Mouse (Mus musculus) right cerebral cortex, postnatal 36 days (tissue): ENCODE measurements around the gene Zfp180.
"Not testable (repeated sequence)": the region's sequence is repeated elsewhere in the genome, so short reads cannot be mapped to it uniquely, and the experiment has no call there.

Experiments
- DNase-seq, 2 experiments: peaks; one replicate each; pipeline ENCODE4 v3.0.0; 2022; ENCODE audit warnings: low spot score in 2 of 2, mixed read lengths in 1 of 2

Gene Zfp180

DNA sequence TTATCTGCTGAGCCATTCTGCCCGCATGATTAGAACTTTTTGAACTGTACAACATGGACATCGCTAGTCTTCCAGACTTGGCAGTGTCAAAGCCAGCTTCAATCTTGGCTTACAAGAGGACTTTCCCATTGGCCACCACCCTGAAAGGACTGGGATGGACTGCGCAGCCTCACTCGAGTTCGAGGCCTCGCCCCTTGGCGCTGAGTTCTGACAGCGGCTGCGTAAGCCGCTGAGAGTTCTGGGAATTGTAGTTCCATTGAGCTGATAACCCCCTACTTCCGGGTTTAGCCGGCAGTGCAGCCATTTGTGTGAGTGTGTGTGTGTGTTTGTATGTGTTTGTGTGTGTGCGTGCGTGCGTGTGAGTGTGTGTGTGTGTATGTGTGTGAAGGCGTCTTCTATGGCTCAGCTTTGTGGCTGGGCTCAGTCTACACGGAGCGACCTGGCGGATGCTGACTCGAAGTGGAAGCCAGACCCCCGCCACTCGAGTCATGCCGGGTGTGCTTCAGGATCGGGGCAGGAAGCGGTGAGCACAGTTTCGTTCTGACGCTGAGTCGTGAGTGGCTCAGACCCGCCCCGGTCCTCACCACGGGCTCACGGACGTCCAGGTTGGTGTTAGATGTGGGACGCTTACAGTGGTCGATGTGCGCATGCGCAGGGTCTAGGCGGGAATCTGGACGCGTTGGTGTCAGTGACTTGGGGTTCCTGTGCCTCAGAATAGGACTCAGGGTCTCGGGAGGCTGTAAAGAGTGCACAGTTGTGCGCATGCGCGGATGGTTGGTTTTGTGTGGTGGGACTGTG is at the start of gene Zfp180:
TSS of gene Zfp180 (plus strand) at position 291 of the 798 bp plus-strand sequence.
- DNase-seq, result peak; percentile 92 to 96

DNA sequence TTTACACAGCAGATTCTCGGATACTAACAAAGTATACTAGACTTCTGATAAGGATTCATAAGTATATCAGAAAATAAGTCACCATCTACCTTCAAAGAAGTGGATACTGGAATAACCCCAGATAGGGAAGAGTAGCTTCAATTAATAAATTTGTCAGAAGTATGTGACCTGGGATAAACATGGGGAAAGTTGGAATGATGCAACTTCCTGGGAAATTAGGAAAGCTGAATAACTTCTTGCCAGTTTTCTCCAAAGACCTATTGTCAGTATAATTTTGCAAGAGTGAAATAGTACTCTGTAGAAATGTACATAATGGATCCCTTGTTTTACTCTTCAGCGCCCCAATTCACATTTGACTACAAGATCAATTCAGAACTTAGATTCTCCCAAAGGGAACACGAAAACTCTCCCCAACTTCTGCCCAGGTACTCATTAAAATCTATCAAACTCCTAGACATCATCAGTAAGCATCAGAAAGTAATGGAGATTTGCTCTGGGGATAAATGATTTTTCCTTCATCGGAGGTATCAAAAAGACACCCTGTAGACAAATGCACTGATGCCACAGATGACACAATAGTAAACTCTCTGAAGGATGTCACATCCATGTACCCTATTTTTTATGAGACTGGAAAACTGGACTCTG is 28.9 kb upstream of the Zfp180 start, which contains the start of gene Vmn1r183:
TSS of gene Vmn1r183 (plus strand) at position 595 of the 645 bp plus-strand sequence.
- DNase-seq, result no peak

DNA sequence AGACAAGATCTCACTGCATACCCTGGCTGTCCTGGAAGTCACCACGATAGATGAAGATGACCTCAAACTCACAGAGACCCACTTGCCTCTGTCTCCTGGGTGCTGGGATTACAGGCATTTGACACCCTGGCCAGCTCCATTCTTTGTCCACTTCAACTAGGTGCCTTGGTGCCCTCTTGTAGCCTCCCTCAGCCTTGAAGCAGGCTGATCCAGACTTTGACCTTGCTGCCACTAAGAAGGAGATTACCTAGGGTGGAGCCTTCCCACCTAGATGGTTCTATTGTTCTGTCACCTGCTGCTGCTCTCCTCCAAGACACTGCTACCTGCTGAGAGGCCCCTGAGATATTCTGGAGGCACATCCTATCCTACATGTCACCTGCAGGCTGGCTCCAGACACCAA is 7.3 kb upstream of the Zfp180 start:
- DNase-seq, result not testable (repeated sequence)

DNA sequence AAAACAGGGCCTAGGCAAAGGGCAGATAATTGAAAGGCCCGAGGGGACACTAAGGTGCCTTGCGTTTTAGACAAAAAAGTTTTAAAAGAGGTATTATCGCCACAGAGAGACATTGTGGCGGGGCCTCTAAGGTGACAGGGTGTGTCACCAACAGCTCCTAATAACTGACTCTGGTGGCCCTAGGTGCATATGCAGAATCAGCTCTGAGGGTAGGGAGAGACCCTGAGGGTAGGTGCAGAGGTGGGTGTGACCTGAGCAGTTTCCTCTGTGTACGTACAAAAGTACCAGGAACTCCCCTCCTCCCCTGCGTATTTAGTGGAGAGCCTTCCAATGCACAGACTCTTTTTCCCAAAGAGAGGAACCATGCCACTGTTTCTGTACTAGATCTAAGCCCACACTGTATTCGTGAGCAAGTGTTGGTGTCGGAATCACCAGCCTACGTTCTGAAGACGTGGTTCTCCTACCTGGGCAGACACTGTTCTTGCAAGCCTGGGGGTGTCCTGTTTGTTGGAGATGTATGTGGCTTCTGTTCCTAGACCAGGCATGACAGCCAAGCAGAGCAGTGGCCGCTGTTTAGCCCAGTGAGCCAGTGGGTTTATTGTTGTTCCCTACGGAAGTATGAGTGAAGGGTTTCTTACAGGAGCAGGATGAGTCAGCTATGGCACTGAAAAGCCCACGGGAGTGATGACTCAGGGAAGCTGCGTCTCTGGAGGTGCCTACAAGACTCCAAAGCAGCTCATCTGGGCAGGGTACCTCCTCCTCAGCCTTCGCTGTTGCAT is 922 bp downstream of the Zfp180 start:
- peak; percentile 64 to 80 for DNase-seq

DNA sequence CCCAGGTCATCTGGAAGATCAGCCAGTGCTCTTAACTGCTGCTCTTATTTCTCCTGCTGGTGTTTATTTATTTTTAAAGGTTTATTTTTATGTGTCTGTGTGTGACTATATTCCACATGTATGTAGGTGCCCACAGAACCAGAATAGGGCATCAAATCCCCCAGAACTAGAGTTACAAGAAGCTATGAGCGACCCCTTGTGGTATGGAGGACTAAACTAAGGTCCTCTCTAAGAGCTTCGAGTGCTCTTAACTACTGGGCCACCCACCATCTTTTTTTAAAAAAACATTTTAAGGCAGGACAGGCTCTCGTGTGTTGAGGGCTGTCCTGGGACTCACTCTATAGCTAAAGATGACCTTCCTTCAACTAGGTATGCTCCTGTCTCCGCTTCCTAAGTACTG is 5.1 kb downstream of the Zfp180 start:
- DNase-seq, result no peak

DNA sequence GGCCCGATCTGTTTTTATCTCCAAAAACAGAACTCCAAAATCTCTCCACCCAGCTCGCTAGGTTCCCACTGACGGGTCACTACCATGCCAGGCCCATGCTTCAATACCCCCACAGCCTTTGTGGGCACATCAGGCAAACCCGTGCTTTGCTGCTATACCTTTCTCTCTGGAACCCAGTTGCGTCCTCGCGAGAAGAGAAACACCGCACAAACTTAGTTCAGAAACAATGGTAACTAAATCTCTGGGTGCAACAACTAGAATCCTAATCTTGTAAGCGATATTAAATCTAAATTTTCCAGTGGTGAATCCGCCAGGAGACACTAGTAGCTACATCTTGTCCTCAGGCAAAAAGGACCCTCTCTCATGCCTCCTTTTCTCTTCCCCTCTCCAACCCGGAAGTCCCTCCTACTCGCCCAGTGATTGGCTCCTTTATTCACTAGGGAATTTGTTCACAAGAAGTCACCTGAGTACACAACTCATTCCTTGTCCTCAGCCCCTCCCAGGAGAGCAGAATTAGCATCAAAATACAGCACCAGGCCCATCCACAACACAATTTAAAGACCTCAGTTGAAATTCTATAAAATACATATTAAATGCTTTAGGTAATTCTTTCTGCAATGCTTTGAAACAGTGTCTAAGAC is 5.9 kb downstream of the Zfp180 start:
- no peak for DNase-seq

DNA sequence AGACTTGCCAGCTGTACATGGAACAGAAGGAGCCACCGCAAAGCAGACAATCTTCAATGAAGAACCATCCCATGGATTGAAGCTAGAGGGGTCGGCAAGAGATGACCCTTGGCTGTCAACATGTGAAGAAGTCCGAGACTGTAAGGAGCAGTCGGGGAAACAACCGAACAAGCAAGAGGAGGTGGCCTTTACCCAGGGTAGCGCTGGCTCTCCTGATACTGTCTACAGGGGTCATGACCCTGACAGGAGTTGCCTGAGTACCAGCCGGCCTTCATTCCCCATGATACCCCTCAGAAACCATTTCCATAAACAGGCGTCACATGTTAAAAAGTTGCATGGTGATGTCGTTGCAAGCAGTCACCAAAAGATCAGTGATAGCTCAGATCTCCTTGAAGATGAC is 22.7 kb downstream of the Zfp180 start:
- no peak for DNase-seq

DNA sequence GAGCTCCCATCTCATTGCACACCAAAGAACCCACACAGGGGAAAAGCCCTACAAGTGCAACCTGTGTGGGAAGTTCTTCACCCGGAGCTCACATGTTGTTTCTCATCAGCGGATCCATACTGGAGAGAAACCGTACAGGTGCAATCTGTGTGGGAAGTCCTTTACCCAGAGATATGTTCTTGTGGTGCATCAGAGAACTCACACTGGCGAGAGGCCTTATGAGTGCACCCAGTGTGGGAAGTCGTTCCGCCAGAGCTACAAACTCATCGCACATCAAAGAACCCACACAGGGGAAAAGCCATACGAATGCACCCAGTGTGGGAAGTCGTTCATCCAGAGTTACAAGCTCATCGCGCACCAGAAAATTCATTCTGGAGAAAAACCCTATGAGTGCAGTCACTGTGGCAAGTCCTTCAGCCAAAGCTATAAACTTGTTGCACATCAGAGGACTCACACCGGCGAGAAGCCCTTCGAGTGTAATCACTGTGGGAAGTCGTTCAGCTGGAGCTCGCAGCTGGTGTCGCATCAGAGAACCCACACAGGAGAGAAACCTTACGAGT is 23.5 kb downstream of the Zfp180 start:
- no peak for DNase-seq

GRCm38 (mm10) chr7:24110839-24111238 is 29.1 kb downstream of the Zfp180 start:
- no peak for DNase-seq

DNA sequence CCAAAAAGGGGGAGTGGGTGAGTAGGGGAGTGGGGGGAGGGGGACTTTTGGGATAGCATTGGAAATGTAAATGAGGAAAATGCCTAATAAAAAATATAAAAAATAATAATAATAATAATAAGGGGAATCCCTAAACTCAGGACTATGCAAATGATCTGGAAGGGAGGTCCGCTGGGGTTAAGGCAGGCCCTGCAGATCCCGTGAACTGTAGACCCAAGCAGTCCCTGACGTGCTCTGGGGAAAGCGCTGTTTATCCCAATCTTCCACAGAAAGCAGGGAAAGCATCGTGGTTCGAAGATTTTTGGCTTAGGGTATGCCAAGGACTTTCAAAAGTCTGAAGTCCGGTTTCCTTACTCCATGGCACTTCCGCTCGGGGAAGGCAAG is 30.0 kb downstream of the Zfp180 start:
- DNase-seq, result no peak

DNA sequence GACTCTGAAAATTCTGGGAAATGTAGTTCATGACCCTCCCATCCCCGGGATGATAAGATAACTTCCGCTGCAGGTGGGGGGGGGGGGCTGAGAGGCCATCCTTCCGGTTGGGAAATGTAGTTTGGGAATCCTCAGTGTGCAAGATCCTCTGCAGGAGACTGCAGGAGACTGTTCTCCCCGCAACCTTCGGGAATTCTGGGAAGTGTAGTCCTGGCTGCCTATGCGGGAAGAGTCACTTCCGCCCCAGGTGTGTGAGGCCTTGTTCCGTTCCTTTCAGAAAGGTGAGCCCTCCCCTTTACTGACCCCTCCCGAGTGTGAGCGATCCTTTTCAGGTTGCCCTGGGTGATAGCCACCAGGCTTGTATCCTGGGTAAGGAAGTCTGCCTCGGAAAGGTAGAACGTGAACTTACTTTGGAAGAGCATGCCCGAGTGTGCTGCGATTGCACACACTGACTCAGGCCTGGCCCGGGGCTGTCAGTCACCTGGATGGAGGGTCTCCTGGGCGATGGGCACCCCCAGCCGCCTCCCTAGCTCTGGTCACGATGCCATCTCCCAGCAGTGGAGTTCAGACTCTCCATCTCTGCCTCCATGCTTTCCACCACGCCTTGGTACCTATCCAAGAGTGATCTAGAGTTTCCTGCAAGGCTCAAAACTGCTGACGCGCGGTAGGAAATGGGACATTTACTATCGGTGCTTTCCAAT is 30.6 kb downstream of the Zfp180 start, which contains the start of gene Zfp112:
TSS of gene Zfp112 (plus strand) at position 159 of the 701 bp plus-strand sequence.
- DNase-seq, result peak; percentile 82 to 87

DNA sequence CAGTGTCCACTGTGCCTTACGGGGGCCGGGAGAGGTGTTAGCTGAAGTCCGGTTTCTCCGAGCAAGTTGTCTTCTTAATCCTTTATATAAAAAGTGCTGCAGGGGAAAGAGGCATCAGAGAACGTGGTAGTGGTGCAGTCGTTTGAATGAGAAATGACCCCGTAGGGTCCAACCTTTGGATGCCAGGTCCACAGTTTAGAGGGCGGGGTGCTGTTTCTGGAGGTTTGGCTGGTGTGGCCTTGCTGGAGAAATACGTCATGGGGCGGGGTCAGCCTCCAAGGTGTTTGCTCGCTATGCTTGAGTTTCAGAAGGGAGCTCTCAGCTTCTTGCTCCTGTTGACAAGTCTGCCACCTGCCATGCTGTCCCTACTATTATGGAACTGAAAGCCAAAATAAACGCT is 31.3 kb downstream of the Zfp180 start:
- DNase-seq, result peak in 1 of 2 experiments; percentile 46

DNA sequence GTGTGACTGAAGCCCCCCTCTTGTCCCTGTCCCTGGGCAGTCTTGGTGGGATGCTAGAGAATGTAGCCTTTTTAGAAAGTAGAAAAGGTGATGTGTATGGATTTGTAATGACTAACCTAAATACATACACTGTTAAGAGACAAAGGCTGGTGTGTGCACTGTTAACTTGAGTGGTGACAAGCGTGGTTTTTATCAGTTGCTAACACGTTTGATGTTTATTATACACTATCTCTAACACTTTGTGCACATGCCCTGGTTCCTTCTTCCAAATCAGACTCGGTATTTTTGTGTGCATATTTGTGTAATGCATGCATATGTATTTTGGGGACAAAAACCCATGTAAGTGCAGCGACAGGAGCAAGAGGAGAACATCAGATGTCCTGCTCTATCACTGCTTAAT is 34.9 kb downstream of the Zfp180 start:
- no peak for DNase-seq

DNA sequence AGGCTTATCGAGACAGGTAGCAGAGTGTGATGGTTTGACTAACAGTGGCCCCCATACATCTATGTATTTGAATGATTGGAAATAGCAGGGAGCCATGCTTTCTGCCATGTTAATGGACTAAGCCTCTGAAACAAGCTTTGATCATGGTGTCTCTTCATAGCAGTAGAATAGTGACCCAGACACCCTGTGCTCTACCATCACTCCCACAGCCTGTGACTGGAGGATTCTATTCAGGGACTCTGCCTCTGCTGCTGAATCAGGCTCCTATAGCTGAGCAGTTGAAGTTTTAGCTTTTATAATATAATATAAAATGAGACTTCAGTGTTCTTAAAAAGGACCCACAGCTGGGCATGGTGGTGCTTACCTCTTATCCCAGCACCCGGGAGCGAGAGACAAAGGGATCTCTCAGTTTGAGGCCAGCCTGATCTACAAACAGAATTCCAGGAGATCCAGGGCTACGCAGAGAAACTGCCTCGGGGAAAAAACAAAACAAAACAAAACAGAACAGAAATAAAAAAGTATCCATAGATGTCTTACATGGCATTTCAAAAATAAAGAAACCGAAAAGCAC is 51.8 kb downstream of the Zfp180 start:
- DNase-seq, result no peak

DNA sequence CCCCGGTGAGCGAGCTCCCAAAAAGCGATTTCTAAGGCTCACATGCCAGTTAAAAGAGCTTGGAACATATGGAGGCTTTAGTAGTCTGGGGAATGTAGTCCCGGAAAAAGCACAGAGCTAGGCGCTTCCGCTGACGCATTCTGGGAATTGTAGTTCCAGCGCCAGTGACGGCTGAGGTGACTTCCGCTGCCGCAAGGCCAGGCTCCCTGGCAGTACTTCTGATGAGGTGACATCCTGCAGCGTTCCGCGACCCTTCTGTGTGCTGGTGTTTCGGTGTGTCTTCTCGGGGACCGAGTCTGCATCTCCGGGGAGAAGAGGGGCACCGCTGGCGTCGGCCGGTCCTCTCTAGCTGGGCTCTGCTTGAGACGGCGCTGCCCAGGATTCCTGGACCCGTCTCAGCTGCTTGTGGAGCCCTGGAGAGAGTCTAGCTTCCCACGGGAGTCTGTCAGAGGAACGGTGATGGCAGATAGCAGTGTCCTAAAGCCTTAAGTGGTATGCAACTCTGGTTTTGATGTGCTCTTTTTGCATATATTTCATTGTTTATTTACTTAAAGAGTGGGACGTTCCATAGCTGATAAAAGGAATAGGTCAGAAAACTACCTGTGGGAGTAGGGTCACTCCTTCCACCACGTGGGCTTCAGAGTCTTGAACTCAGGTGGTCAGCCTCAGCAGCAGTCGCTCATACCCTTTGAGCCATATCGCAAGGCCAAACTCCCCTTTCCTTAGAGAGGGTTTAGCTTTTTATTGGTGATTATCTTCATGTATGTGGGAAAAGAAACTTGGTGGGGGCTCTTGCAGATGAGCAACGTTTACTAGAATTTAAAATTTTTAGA is 52.5 kb downstream of the Zfp180 start, which contains the start of gene Zfp235:
TSS of gene Zfp235 (plus strand) at position 174 of the 833 bp plus-strand sequence.
- peak; percentile 88 to 93 for DNase-seq

DNA sequence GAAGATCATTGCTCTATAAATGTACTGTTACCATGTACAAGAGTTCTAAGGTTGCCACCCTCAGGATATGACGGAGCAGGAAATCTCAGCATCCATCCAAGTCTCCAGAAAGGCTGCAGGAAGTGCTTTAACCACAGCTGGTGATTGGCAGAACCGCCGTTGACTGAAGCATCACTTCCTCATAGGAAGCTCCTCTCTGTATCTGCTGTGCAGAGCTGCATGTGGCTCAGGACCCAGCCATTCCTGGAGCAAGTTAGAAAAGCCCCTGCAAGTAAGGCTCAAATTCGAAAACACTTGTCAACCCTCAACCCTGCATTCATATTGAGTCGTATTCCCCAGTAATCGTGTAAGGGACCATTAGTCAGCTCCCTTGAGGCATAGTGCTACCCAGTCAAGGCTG is 60.8 kb downstream of the Zfp180 start:
- no peak for DNase-seq

DNA sequence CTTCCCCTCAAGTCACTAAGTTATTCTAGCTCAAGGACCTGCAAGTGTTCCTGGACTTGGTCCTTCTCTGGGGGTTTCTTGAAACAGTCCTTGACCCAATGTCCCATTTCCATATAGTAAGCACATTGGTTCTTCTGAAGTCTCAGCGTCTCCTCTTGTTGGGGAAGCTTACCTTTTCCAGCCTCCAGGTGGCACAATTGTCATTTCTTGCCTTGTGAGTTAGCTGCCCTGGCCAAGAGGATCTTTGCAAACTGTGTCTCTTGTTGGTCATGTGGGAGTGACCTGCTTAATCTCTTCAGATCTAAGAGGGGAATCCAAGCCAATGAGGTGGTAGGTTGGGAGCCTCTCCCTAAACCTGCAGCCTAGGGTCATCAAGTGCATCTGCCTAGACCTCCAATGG is 71.5 kb downstream of the Zfp180 start:
- no peak for DNase-seq
